Mouse (Mus musculus) liver, adult 2 months (tissue): ENCODE measurements at regions not wholly inside any gene's neighbourhood (a gene's known extent, or its start where the extent isn't known, plus 50 kb on each side); places are given as distances from the start of the nearest gene placed in this dataset.
"Not testable (repeated sequence)": the region's sequence is repeated elsewhere in the genome, so short reads cannot be mapped to it uniquely, and the experiment has no call there.

ENCODE experiments used
- DNase-seq: peaks from one replicate; pipeline ENCODE4 v3.0.0-alpha.2; 2011; ENCODE audit warnings: low read depth, low spot score; ENCODE audit errors: extremely low read depth
- H3K27ac ChIP-seq: fragments of 200-500 bp; replicated peaks from 2 replicates; pipeline ENCODE4 v1.5.1; 2012; ENCODE audit warnings: low read depth, mild to moderate bottlenecking, control low read depth, inconsistent platforms, low read length; ENCODE audit not compliant: insufficient read depth
- H3K27me3 ChIP-seq: fragments of 200-500 bp; 2 replicates; pipeline ENCODE4 v1.6.1; 2012; ENCODE audit warnings: mild to moderate bottlenecking, moderate library complexity, low read length, inconsistent platforms; ENCODE audit not compliant: control insufficient read depth, insufficient read depth
- H3K36me3 ChIP-seq: fragments of 200-500 bp; 2 replicates; pipeline ENCODE4 v1.6.1; 2012; ENCODE audit warnings: low read length, inconsistent platforms; ENCODE audit not compliant: control insufficient read depth, insufficient read depth
- H3K4me1 ChIP-seq: fragments of 200-500 bp; 2 replicates; pipeline ENCODE4 v1.6.1; 2011; ENCODE audit warnings: low read length; ENCODE audit not compliant: control insufficient read depth, insufficient read depth
- H3K4me3 ChIP-seq: fragments of 200-500 bp; 2 replicates; pipeline ENCODE4 v1.5.1; 2011; ENCODE audit warnings: low read depth, mild to moderate bottlenecking, control low read depth, low read length, moderate library complexity; ENCODE audit not compliant: insufficient read depth
- H3K79me2 ChIP-seq: fragments of 200-500 bp; 2 replicates; pipeline ENCODE4 v1.6.1; 2012; ENCODE audit warnings: inconsistent platforms, mild to moderate bottlenecking, low read length, moderate library complexity; ENCODE audit not compliant: control insufficient read depth, insufficient read depth
- H3K9ac ChIP-seq: fragments of 200-500 bp; 2 replicates; pipeline ENCODE4 v1.6.1; 2012; ENCODE audit warnings: low read depth, mild to moderate bottlenecking, control low read depth, inconsistent platforms, low read length
- CTCF ChIP-seq: fragments of 200-500 bp; IDR thresholded peaks from 2 replicates; pipeline ENCODE4 v1.5.1; 2011; ENCODE audit warnings: low read depth, low read length, control low read depth
- POLR2A ChIP-seq: fragments of 200-500 bp; IDR thresholded peaks from 2 replicates; pipeline ENCODE4 v1.6.1; 2011; ENCODE audit warnings: low read length, control low read depth; ENCODE audit not compliant: insufficient read depth; ENCODE audit errors: extremely low read depth
- WGBS: fragments of 180-500 bp; shearing (Covaris S2); methylation state at CpG from one replicate; pipeline ENCODE4 v1.1.7; 2018; 5-methylcytosine and 5-hydroxymethylcytosine counted together

GRCm38 (mm10) chr8:88823931-88824330 is 127.1 kb downstream of the Cyld start:
- no peak overlapping the region for H3K9ac ChIP-seq
- H3K4me1 ChIP-seq = no peaks in the 10 kb centered on the region
- no peak for DNase-seq
- TF ChIP-seq CTCF = no peak
- H3K36me3 ChIP-seq = no peaks in the 10 kb centered on the region
- WGBS = 91% methylated on average over 7 of the region's 7 CpGs
- H3K79me2 ChIP-seq = no peaks in the 10 kb centered on the region
- H3K4me3 ChIP-seq = no peak overlapping the region
- no peak overlapping the region for H3K27ac ChIP-seq
- no peaks in the 10 kb centered on the region for H3K27me3 ChIP-seq

- H3K4me1 ChIP-seq = no peaks in the 10 kb centered on the region
- WGBS = 85% methylated on average over 5 of the region's 5 CpGs
- H3K27ac ChIP-seq = no peak overlapping the region
- H3K4me3 ChIP-seq = no peak overlapping the region
- H3K27me3 ChIP-seq = no peaks in the 10 kb centered on the region
- no peak overlapping the region for H3K9ac ChIP-seq
- TF ChIP-seq CTCF (no peak), POLR2A (no peak)
- H3K36me3 ChIP-seq = no peaks in the 10 kb centered on the region
- DNase-seq = no peak
- H3K79me2 ChIP-seq = no peaks in the 10 kb centered on the region
Measured at GRCm38 (mm10) chr8:88820275-88820850, 123.5 kb downstream of the Cyld start.

- H3K79me2 ChIP-seq = no peaks in the 10 kb centered on the region
- H3K27ac ChIP-seq = no peak overlapping the region
- no peak for TF ChIP-seq POLR2A
- no peak for TF ChIP-seq CTCF
- H3K4me1 ChIP-seq = no peaks in the 10 kb centered on the region
- H3K27me3 ChIP-seq = no peaks in the 10 kb centered on the region
- no peaks in the 10 kb centered on the region for H3K36me3 ChIP-seq
- no peak overlapping the region for H3K4me3 ChIP-seq
- DNase-seq = no peak
- H3K9ac ChIP-seq = no peak overlapping the region
- WGBS = 82% methylated on average over 5 of the region's 5 CpGs
Measured at GRCm38 (mm10) chr8:88816461-88816860, 119.6 kb downstream of the Cyld start.

GRCm38 (mm10) chr8:88814246-88814645 is 117.4 kb downstream of the Cyld start:
- H3K79me2 ChIP-seq = no peaks in the 10 kb centered on the region
- DNase-seq = no peak
- WGBS = 95% methylated on average over 6 of the region's 6 CpGs
- TF ChIP-seq POLR2A = no peak
- TF ChIP-seq CTCF = no peak
- no peak overlapping the region for H3K27ac ChIP-seq
- no peaks in the 10 kb centered on the region for H3K27me3 ChIP-seq
- no peak overlapping the region for H3K4me3 ChIP-seq
- no peak overlapping the region for H3K9ac ChIP-seq
- H3K4me1 ChIP-seq = no peaks in the 10 kb centered on the region
- H3K36me3 ChIP-seq = no peaks in the 10 kb centered on the region

- no peak overlapping the region for H3K4me3 ChIP-seq
- H3K36me3 ChIP-seq = no peaks in the 10 kb centered on the region
- no peaks in the 10 kb centered on the region for H3K4me1 ChIP-seq
- H3K79me2 ChIP-seq = no peaks in the 10 kb centered on the region
- no peak overlapping the region for H3K9ac ChIP-seq
- no peak for DNase-seq
- WGBS = 87% methylated on average over 27 of the region's 27 CpGs
- no peak overlapping the region for H3K27ac ChIP-seq
- no peaks in the 10 kb centered on the region for H3K27me3 ChIP-seq
- TF ChIP-seq POLR2A (no peak), CTCF (no peak)
Measured at GRCm38 (mm10) chr8:88812901-88813676, 116.3 kb downstream of the Cyld start.

GRCm38 (mm10) chr8:88806851-88807250 is 110.0 kb downstream of the Cyld start:
- H3K27me3 ChIP-seq, H3K36me3 ChIP-seq, H3K9ac ChIP-seq, DNase-seq, H3K79me2 ChIP-seq, H3K27ac ChIP-seq, H3K4me3 ChIP-seq, H3K4me1 ChIP-seq: not testable (repeated sequence)
- WGBS = 89% methylated on average over 10 of the region's 10 CpGs
